Mouse (Mus musculus): ENCODE measurements at regions not wholly inside any gene's neighbourhood (a gene's known extent, or its start where the extent isn't known, plus 50 kb on each side); places are given as distances from the start of the nearest gene placed in this dataset.

- no peak for DNase-seq (ENCODE audit: low read depth, low spot score)
- Histone ChIP-seq H3K27me3 (ENCODE audit: control insufficient read depth in 1 of 2, insufficient read depth in 2 of 2, low read length in 2 of 2) (no peaks in the 10 kb centered on the region), H3K4me3 (ENCODE audit: control insufficient read depth in 1 of 2, insufficient read depth in 1 of 2, low read depth in 2 of 2, low read length in 2 of 2) (no peak overlapping the region), H3K27ac (ENCODE audit: control insufficient read depth, low read depth, low read length) (no peak overlapping the region), H3K9me3 (replicated peaks; ENCODE audit: insufficient read depth, low read length) (no peaks in the 10 kb centered on the region), H3K79me2 (ENCODE audit: control insufficient read depth, insufficient read depth, low read length, poor library complexity) (no peaks in the 10 kb centered on the region), H3K9ac (ENCODE audit: control insufficient read depth, low read depth, low read length, poor library complexity, severe bottlenecking) (no peak overlapping the region), H3K4me1 (ENCODE audit: control insufficient read depth in 1 of 2, insufficient read depth in 2 of 2, low read length in 2 of 2) (no peaks in the 10 kb centered on the region), H3K36me3 (ENCODE audit: control insufficient read depth in 1 of 2, insufficient read depth in 2 of 2, low read length in 2 of 2) (no peaks in the 10 kb centered on the region)
- no peak for TF ChIP-seq POLR2A (IDR thresholded peaks at IDR 0.05; ENCODE audit: control insufficient read depth in 1 of 2, insufficient read depth in 1 of 2, low read depth in 1 of 2, low read length in 2 of 2, poor library complexity in 1 of 2)
- TF ChIP-seq KAT2A (conservative IDR thresholded peaks at IDR 0.05; ENCODE audit: low read depth, low read length), result no peak
- no peak for TF ChIP-seq JUND (IDR thresholded peaks at IDR 0.05; ENCODE audit: low read depth, low read length)
- no peak for TF ChIP-seq TCF12 (IDR thresholded peaks at IDR 0.05; ENCODE audit: low read depth, low read length)
- no peak for TF ChIP-seq TAL1 (IDR thresholded peaks at IDR 0.05; ENCODE audit: low read length)
- TF ChIP-seq GABPA (IDR thresholded peaks at IDR 0.05; ENCODE audit: low read depth, low read length), result no peak
- no peak for TF ChIP-seq MAX (IDR thresholded peaks at IDR 0.05; ENCODE audit: low read length)
- no peak for TF ChIP-seq POLR2AphosphoS5 (IDR thresholded peaks at IDR 0.05; ENCODE audit: borderline replicate concordance, low read depth, low read length)
- no peak for TF ChIP-seq TBP (IDR thresholded peaks at IDR 0.05; ENCODE audit: low read depth, low read length)
- TF ChIP-seq CTCF (IDR thresholded peaks at IDR 0.05 in 2 of 3, conservative IDR thresholded peaks at IDR 0.05 in 1 of 3; ENCODE audit: control insufficient read depth in 1 of 3, insufficient read depth in 1 of 3, low read depth in 2 of 3, low read length in 3 of 3, poor library complexity in 1 of 3, severe bottlenecking in 1 of 3), result no peak
- no peak for TF ChIP-seq E2F4 (IDR thresholded peaks at IDR 0.05; ENCODE audit: borderline replicate concordance, low read depth, low read length)
- TF ChIP-seq NRF1 (IDR thresholded peaks at IDR 0.05; ENCODE audit: insufficient read depth, low read depth, low read length, poor library complexity, severe bottlenecking), result no peak
- no peak for TF ChIP-seq USF2 (IDR thresholded peaks at IDR 0.05; ENCODE audit: borderline replicate concordance in 1 of 2, insufficient read depth in 1 of 2, low read depth in 1 of 2, low read length in 2 of 2)
- TF ChIP-seq MAFK (IDR thresholded peaks at IDR 0.05; ENCODE audit: borderline replicate concordance, low read depth, low read length), result no peak
- no peak for TF ChIP-seq MAZ (IDR thresholded peaks at IDR 0.05; ENCODE audit: low read depth, low read length)
- no peak for TF ChIP-seq RAD21 (IDR thresholded peaks at IDR 0.05; ENCODE audit: low read depth, low read length)
- TF ChIP-seq ETS1 (IDR thresholded peaks at IDR 0.05; ENCODE audit: low read depth, low read length), result no peak
These were observed 108.6 kb upstream of the Tmc3 start for GRCm38 (mm10) chr7:83476161-83476495.

GRCm38 (mm10) chr7:83476861-83477260 is 107.9 kb upstream of the Tmc3 start:
- no peak overlapping the region for H3K4me3 ChIP-seq (ENCODE audit: control insufficient read depth in 1 of 2, insufficient read depth in 1 of 2, low read depth in 2 of 2, low read length in 2 of 2)
- no peak overlapping the region for H3K9ac ChIP-seq (ENCODE audit: control insufficient read depth, low read depth, low read length, poor library complexity, severe bottlenecking)
- no peak for DNase-seq (ENCODE audit: low read depth, low spot score)
- H3K9me3 ChIP-seq (replicated peaks; ENCODE audit: insufficient read depth, low read length), result no peaks in the 10 kb centered on the region
- H3K27me3 ChIP-seq (ENCODE audit: control insufficient read depth in 1 of 2, insufficient read depth in 2 of 2, low read length in 2 of 2), result no peaks in the 10 kb centered on the region
- H3K27ac ChIP-seq (ENCODE audit: control insufficient read depth, low read depth, low read length), result no peak overlapping the region
- H3K79me2 ChIP-seq (ENCODE audit: control insufficient read depth, insufficient read depth, low read length, poor library complexity), result no peaks in the 10 kb centered on the region
- no peak for TF ChIP-seq CHD2 (IDR thresholded peaks at IDR 0.05; ENCODE audit: low read length)
- TF ChIP-seq HCFC1 (IDR thresholded peaks at IDR 0.05; ENCODE audit: low read depth, low read length), result no peak
- no peaks in the 10 kb centered on the region for H3K4me1 ChIP-seq (ENCODE audit: control insufficient read depth in 1 of 2, insufficient read depth in 2 of 2, low read length in 2 of 2)
- no peaks in the 10 kb centered on the region for H3K36me3 ChIP-seq (ENCODE audit: control insufficient read depth in 1 of 2, insufficient read depth in 2 of 2, low read length in 2 of 2)
